In the genomic region with DNA sequence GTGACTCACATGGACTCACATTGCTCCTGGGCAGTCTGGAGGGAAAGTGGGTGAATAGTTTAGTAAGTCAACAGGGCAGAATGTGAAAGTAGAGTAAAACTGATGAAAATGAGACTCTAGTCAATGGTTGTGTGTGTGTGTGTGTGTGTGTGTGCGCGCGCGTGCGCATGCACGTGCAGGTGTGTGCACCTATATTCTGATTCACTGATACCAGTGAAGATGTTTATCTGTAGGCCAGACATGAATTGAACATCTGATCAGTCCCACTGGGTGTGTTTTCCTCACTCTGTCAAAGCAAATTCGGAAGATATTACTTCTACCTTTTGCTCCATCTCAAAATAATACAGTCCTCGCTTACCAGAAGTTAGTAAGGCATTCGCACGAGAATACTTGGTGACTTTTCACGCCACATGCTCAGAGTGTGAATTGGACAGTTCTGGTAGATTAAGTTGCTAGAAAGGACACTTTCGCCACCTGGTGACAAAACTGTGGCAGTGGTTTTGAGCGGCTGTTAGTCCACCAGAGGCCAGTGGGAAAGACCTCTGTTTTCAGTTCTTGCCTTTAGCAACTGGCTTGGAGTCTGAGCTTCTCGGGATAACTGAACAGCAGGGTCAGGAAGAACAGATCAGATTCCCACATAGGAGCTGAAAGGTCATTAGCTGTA, we compare ENCODE assay signal across 8 mouse cellular contexts. TPM values are rescaled to one million over a fixed set of nuclear protein-coding genes. Genes with fewer than 3 reads are reported as not detected.
DNase-seq lines count a peak whose midpoint lies in the region; ATAC-seq and TF ChIP-seq lines count a peak whose summit lies in the region.
"Had no signal": no experiment of that assay in that cellular context is flagged by ENCODE, and none has a peak within 500 bp of the region (broad histone marks: within the 10 kb centered on the region; RNA-seq: fewer than 3 reads in every experiment).

No protein-coding gene starts in this region.

- H3K36me3 ChIP-seq in midbrain, embryonic 10.5 days, result no peaks in the 10 kb centered on the region
- H3K36me3 ChIP-seq: embryonic facial prominence, embryonic 12.5 days had no signal

- no peak overlapping the region for H3K27ac ChIP-seq in midbrain, embryonic 10.5 days (replicated peaks)
- H3K27ac ChIP-seq: embryonic facial prominence, embryonic 12.5 days had no signal

- TF ChIP-seq CTCF in brain, embryonic 14.5 days (IDR thresholded peaks at IDR 0.05; ENCODE audit: borderline replicate concordance, extremely low read depth, insufficient read depth, insufficient read length), result peak; percentile 80

- no peaks in the 10 kb centered on the region for H3K27me3 ChIP-seq in midbrain, embryonic 10.5 days (ENCODE audit: low read depth, poor library complexity, severe bottlenecking)
- H3K27me3 ChIP-seq: embryonic facial prominence, embryonic 12.5 days had no signal

- 63% methylated on average over 14 of the region's 14 CpGs for WGBS in midbrain, embryonic 10.5 days

- peak; percentile 61 to 66 for DNase-seq in left cerebral cortex, adult 18-20 months (ENCODE audit: low spot score in 2 of 2)
- no peak for DNase-seq in left cerebral cortex, adult 11 months (ENCODE audit: low spot score)
- peak; percentile 78 for DNase-seq in brain, embryonic 14.5 days (ENCODE audit: low read depth)
- DNase-seq in layer of hippocampus, adult 9-10 months (ENCODE audit: low spot score), result peak; percentile 33
- peak; percentile 51 for DNase-seq in midbrain, embryonic 10.5 days (ENCODE audit: low spot score)

- H3K4me3 ChIP-seq in midbrain, embryonic 10.5 days, result no peak overlapping the region
- H3K4me3 ChIP-seq: embryonic facial prominence, embryonic 12.5 days had no signal

- TF ChIP-seq POLR2A in brain, embryonic 14.5 days (IDR thresholded peaks at IDR 0.05; ENCODE audit: borderline replicate concordance, extremely low read depth, insufficient read depth, insufficient read length, poor library complexity, severe bottlenecking), result no peak

- H3K9me3 ChIP-seq in midbrain, embryonic 10.5 days (replicated peaks), result no peaks in the 10 kb centered on the region
- H3K9me3 ChIP-seq: embryonic facial prominence, embryonic 12.5 days had no signal

- no peaks in the 10 kb centered on the region for H3K4me1 ChIP-seq in midbrain, embryonic 10.5 days
- H3K4me1 ChIP-seq: embryonic facial prominence, embryonic 12.5 days had no signal

- peak; percentile 80 to 89 for ATAC-seq in hematopoietic stem cell, adult 5-6 weeks (replicated peaks in 1 of 2; ENCODE audit: insufficient read depth in 1 of 2, low FRiP score in 2 of 2, low TSS enrichment in 1 of 2, low read depth in 1 of 2, poor library complexity in 2 of 2, severe bottlenecking in 2 of 2)
- ATAC-seq in inflammation-experienced regulatory T-cells, adult 6 months, result no peak

RNA-seq across cellular contexts. Expression of gene Vwc2, which starts 17.5 kb away (rescaled TPM):
- total RNA-seq in left cerebral cortex, adult 18-20 months (2021), result 10 to 100 TPM; 10.9 to 12.0 TPM
- 6.3 and 9.3 TPM in 2 replicates for polyA plus RNA-seq in brain, embryonic 14.5 days (2012; rRNA removed)
- not detected in 2 replicates for total RNA-seq in hematopoietic stem cell, adult 5-6 weeks (2017)
- 0.42 and 0.55 TPM in 2 replicates for polyA plus RNA-seq in midbrain, embryonic 10.5 days (2016; fragmentation: Nextera tagmentation; extraction: Ambion mirVana)
- polyA plus RNA-seq in inflammation-experienced regulatory T-cells, adult 6 months (2017; shearing (Covaris generic)), result under 1 TPM; 0.13 to 0.34 (median 0.30) TPM
